Mouse (Mus musculus): ENCODE results near the gene Fxr1. TPM values are rescaled to one million over a fixed set of nuclear protein-coding genes. Genes with fewer than 3 reads are reported as not detected.

Gene Fxr1
- total RNA-seq, 1 experiment = 210 TPM

DNA sequence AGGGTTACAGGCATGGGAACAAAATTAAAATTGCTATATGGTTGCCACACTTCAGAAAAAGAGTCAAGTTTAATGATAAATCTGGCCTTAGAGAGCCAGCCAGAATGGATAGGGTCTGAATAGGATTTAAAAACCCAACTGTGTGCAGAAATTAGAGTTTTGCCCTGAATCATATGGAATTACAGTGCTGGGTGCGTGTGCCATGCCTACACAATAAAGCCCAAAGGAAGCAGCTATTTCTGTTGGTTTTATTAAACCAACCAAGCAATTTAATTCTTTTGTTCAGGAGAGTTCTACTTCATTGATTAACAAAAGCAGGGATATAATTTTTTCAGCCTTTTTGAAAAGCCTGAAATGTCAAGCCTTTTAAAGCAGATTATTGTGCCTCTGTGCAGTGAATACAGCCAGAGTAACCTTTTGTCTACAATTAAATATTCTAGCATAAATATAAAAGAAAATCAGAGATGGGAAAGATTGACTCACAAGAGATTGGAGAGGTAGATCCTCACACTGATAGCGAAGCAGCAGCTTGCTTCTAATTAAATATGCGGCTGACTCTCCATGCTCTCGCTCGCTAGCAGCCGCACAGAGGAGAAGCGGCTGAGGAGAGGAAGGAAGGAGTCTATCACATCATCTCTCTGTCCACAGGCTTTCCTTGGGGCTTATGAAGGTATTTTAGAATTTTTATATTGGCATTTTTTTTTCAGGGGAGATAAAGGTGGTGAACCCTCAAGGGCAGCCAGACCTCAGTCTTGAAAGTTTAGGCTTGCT, 84.3 kb downstream of the Fxr1 start:
- in situ Hi-C loops (cut with MboI; ENCODE audit: low sequenced_read_pairs in 2 of 2, unreplicated experiment in 2 of 2) = no loop called here
- Histone ChIP-seq H3K36me3 (ENCODE audit: control insufficient read depth, insufficient read depth, low read length, poor library complexity, severe bottlenecking) (no peaks in the 10 kb centered on the region), H3K9me3 (ENCODE audit: control insufficient read depth, insufficient read depth, low read depth, low read length) (no peaks in the 10 kb centered on the region), H3K9ac (ENCODE audit: insufficient read depth, low read depth, low read length, poor library complexity, severe bottlenecking) (no peak overlapping the region), H3K27ac (ENCODE audit: insufficient read depth, low read depth, low read length, poor library complexity, severe bottlenecking) (no peak overlapping the region), H3K4me1 (ENCODE audit: control insufficient read depth in 2 of 2, insufficient read depth in 2 of 2, low read length in 2 of 2, poor library complexity in 1 of 2) (no peaks in the 10 kb centered on the region), H3K4me3 (ENCODE audit: insufficient read depth in 1 of 2, low read depth in 1 of 2, low read length in 2 of 2, poor library complexity in 1 of 2, severe bottlenecking in 1 of 2) (no peak overlapping the region)
- TF ChIP-seq CHD2 (IDR thresholded peaks at IDR 0.05; ENCODE audit: low read depth, low read length) (no peak), ZC3H11A (IDR thresholded peaks at IDR 0.05; ENCODE audit: borderline replicate concordance, low read depth, low read length) (no peak), MAFK (IDR thresholded peaks at IDR 0.05; ENCODE audit: insufficient read depth, low read depth, low read length) (no peak), ZNF384 (IDR thresholded peaks at IDR 0.05; ENCODE audit: low read depth, low read length) (no peak), HCFC1 (IDR thresholded peaks at IDR 0.05; ENCODE audit: borderline replicate concordance, insufficient read depth, low read length) (no peak)
- DNase-seq (ENCODE audit: low read depth, low spot score) = no peak

DNA sequence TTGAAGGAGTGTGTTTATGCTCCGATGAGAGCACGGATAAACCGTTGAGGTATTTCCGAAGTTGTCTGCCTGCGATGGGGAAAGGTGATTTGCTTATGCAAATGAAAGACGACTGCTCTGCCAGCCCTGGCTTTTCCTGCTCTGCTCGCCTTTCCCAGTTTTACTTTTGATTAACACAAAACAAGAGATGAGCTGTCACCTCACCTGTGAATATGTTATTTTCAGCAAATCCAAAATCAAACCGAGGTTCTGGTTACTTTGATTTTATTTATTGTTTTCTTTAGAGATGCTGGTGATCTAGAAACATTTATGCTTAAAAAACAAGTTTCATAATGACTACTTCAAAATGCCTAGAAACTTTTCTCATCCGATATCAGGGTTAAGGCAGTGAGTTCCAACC, 86.7 kb downstream of the Fxr1 start:
- in situ Hi-C loops (cut with MboI; ENCODE audit: low sequenced_read_pairs in 2 of 2, unreplicated experiment in 2 of 2) = no loop called here
- Histone ChIP-seq H3K4me1 (ENCODE audit: control insufficient read depth in 2 of 2, insufficient read depth in 2 of 2, low read length in 2 of 2, poor library complexity in 1 of 2) (no peaks in the 10 kb centered on the region), H3K27ac (ENCODE audit: insufficient read depth, low read depth, low read length, poor library complexity, severe bottlenecking) (no peak overlapping the region), H3K9me3 (ENCODE audit: control insufficient read depth, insufficient read depth, low read depth, low read length) (no peaks in the 10 kb centered on the region), H3K9ac (ENCODE audit: insufficient read depth, low read depth, low read length, poor library complexity, severe bottlenecking) (no peak overlapping the region), H3K36me3 (ENCODE audit: control insufficient read depth, insufficient read depth, low read length, poor library complexity, severe bottlenecking) (no peaks in the 10 kb centered on the region), H3K4me3 (ENCODE audit: insufficient read depth in 1 of 2, low read depth in 1 of 2, low read length in 2 of 2, poor library complexity in 1 of 2, severe bottlenecking in 1 of 2) (no peak overlapping the region)
- TF ChIP-seq ZC3H11A (IDR thresholded peaks at IDR 0.05; ENCODE audit: borderline replicate concordance, low read depth, low read length) = no peak
- TF ChIP-seq CHD2 (IDR thresholded peaks at IDR 0.05; ENCODE audit: low read depth, low read length) = no peak
- TF ChIP-seq HCFC1 (IDR thresholded peaks at IDR 0.05; ENCODE audit: borderline replicate concordance, insufficient read depth, low read length) = no peak
- no peak for TF ChIP-seq ZNF384 (IDR thresholded peaks at IDR 0.05; ENCODE audit: low read depth, low read length)
- TF ChIP-seq MAFK (IDR thresholded peaks at IDR 0.05; ENCODE audit: insufficient read depth, low read depth, low read length) = no peak
- DNase-seq (ENCODE audit: low read depth, low spot score) = no peak

DNA sequence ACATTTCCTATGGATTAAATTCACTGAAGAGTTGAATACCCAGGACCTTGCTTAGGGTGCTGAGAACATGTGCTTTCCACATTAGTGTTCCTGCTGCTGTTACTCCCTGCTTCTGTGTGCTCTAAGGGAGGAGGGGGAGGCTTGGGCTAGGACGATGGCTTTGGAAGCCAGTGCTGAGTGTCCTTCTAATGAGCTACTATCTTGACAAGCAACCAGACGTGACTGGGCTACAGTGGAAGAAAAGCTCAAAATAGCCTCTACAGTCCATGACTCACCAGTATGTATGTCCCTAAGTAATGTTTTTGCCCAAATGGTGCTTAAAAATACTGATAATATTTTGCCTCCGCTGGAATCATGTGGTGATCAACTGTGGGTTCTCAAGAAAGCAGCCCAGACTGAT, 87.9 kb downstream of the Fxr1 start:
- no peaks in the 10 kb centered on the region for H3K4me1 ChIP-seq (ENCODE audit: control insufficient read depth in 2 of 2, insufficient read depth in 2 of 2, low read length in 2 of 2, poor library complexity in 1 of 2)
- H3K4me3 ChIP-seq (ENCODE audit: insufficient read depth in 1 of 2, low read depth in 1 of 2, low read length in 2 of 2, poor library complexity in 1 of 2, severe bottlenecking in 1 of 2) = no peak overlapping the region
- no peak for TF ChIP-seq ZC3H11A (IDR thresholded peaks at IDR 0.05; ENCODE audit: borderline replicate concordance, low read depth, low read length)
- no peak for TF ChIP-seq MAFK (IDR thresholded peaks at IDR 0.05; ENCODE audit: insufficient read depth, low read depth, low read length)
- no peak for TF ChIP-seq CHD2 (IDR thresholded peaks at IDR 0.05; ENCODE audit: low read depth, low read length)
- no peak for TF ChIP-seq HCFC1 (IDR thresholded peaks at IDR 0.05; ENCODE audit: borderline replicate concordance, insufficient read depth, low read length)
- no peak for TF ChIP-seq ZNF384 (IDR thresholded peaks at IDR 0.05; ENCODE audit: low read depth, low read length)
- H3K27ac ChIP-seq (ENCODE audit: insufficient read depth, low read depth, low read length, poor library complexity, severe bottlenecking) = no peak overlapping the region
- no peaks in the 10 kb centered on the region for H3K36me3 ChIP-seq (ENCODE audit: control insufficient read depth, insufficient read depth, low read length, poor library complexity, severe bottlenecking)
- no peak for DNase-seq (ENCODE audit: low read depth, low spot score)
- no peaks in the 10 kb centered on the region for H3K9me3 ChIP-seq (ENCODE audit: control insufficient read depth, insufficient read depth, low read depth, low read length)
- no peak overlapping the region for H3K9ac ChIP-seq (ENCODE audit: insufficient read depth, low read depth, low read length, poor library complexity, severe bottlenecking)
- in situ Hi-C loops (cut with MboI; ENCODE audit: low sequenced_read_pairs in 2 of 2, unreplicated experiment in 2 of 2) = no loop called here

DNA sequence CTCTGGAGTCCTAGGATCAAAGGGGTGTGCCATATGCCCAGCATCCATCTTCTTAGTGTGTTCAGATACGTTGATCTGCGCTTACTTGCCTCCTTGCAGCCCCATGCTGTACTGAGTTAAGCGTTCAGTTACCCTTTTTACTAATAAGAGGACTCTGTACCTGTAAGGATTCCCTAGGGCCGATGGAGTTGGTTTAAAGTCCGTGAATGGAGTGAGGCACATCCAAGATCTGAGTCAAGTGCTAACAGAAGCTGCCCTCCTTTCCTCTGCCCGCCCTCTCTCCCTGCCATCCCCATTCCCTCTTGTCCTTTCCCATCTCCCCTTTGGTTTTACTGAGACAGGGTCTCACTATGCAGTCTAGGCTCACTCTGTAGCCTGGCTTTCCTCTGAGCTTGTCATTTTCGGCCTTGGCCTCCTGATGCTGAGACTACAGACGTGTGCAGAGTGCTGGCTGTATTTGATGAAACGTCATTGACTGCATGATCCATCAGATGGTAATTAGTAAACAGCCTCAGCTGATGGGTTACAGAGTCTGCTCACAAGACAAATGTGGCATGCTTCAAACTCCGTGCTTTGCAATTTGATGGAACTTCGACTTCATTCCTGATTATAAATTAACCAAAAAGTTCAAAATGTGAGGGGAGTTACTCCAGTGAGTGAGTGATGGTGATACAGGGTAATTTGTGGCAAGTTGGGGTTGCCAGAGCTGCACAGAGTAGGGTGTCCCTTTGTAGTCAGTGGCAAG, 92.4 kb downstream of the Fxr1 start:
- H3K36me3 ChIP-seq (ENCODE audit: control insufficient read depth, insufficient read depth, low read length, poor library complexity, severe bottlenecking) = no peaks in the 10 kb centered on the region
- DNase-seq (ENCODE audit: low read depth, low spot score) = no peak
- H3K4me1 ChIP-seq (ENCODE audit: control insufficient read depth in 2 of 2, insufficient read depth in 2 of 2, low read length in 2 of 2, poor library complexity in 1 of 2) = no peaks in the 10 kb centered on the region
- no peaks in the 10 kb centered on the region for H3K9me3 ChIP-seq (ENCODE audit: control insufficient read depth, insufficient read depth, low read depth, low read length)
- in situ Hi-C loops (cut with MboI; ENCODE audit: low sequenced_read_pairs in 2 of 2, unreplicated experiment in 2 of 2) = no loop called here
- no peak overlapping the region for H3K27ac ChIP-seq (ENCODE audit: insufficient read depth, low read depth, low read length, poor library complexity, severe bottlenecking)
- TF ChIP-seq CHD2 (IDR thresholded peaks at IDR 0.05; ENCODE audit: low read depth, low read length) (no peak), HCFC1 (IDR thresholded peaks at IDR 0.05; ENCODE audit: borderline replicate concordance, insufficient read depth, low read length) (no peak), ZC3H11A (IDR thresholded peaks at IDR 0.05; ENCODE audit: borderline replicate concordance, low read depth, low read length) (no peak), MAFK (IDR thresholded peaks at IDR 0.05; ENCODE audit: insufficient read depth, low read depth, low read length) (no peak), ZNF384 (IDR thresholded peaks at IDR 0.05; ENCODE audit: low read depth, low read length) (no peak)
- no peak overlapping the region for H3K4me3 ChIP-seq (ENCODE audit: insufficient read depth in 1 of 2, low read depth in 1 of 2, low read length in 2 of 2, poor library complexity in 1 of 2, severe bottlenecking in 1 of 2)
- H3K9ac ChIP-seq (ENCODE audit: insufficient read depth, low read depth, low read length, poor library complexity, severe bottlenecking) = no peak overlapping the region

Data from ES-E14 (cell line).